Mouse (Mus musculus) lung, embryonic 16.5 days (tissue): ENCODE results near the gene Brd3. TPM values are rescaled to one million over a fixed set of nuclear protein-coding genes. Genes with fewer than 3 reads are reported as not detected.
A peak's percentile ranks its signal among the peaks of the same experiment; 100 is the strongest.

Experiments used
- ATAC-seq: fragments of 200-750 bp; cut with Nextera tagmentation; 2 replicates; pipeline ENCODE4 v1.8.0; 2017; ENCODE audit warnings: low read depth, mild to moderate bottlenecking, moderate library complexity
- H3K27ac ChIP-seq: fragments of 300-500 bp; sonication (generic); 2 replicates; pipeline ENCODE4 v1.5.1; 2014; ENCODE audit warnings: mild to moderate bottlenecking, control low read depth, low read length
- H3K27me3 ChIP-seq: fragments of 300-500 bp; sonication (generic); 2 replicates; pipeline ENCODE4 v1.6.1; 2014; ENCODE audit warnings: low read depth, low read length, mixed read lengths; ENCODE audit not compliant: control insufficient read depth, insufficient read depth
- H3K36me3 ChIP-seq: fragments of 300-500 bp; sonication (generic); 2 replicates; pipeline ENCODE4 v1.6.1; 2014; ENCODE audit warnings: low read length; ENCODE audit not compliant: control insufficient read depth, insufficient read depth
- H3K4me1 ChIP-seq: fragments of 300-500 bp; sonication (generic); replicated peaks from 2 replicates; pipeline ENCODE4 v1.6.1; 2014; ENCODE audit warnings: low read length, mixed read lengths; ENCODE audit not compliant: control insufficient read depth, insufficient read depth
- H3K4me2 ChIP-seq: fragments of 300-500 bp; sonication (generic); 2 replicates; pipeline ENCODE4 v1.6.1; 2014; ENCODE audit warnings: low read depth, low read length, control low read depth
- H3K4me3 ChIP-seq: fragments of 300-500 bp; sonication (generic); 2 replicates; pipeline ENCODE4 v1.5.1; 2014; ENCODE audit warnings: mild to moderate bottlenecking, low read length, control low read depth
- H3K9ac ChIP-seq: fragments of 300-500 bp; sonication (generic); 2 replicates; pipeline ENCODE4 v1.6.1; 2014; ENCODE audit warnings: low read length, control low read depth
- H3K9me3 ChIP-seq: fragments of 300-500 bp; sonication (generic); 2 replicates; pipeline ENCODE4 v1.6.1; 2016; ENCODE audit warnings: low read length; ENCODE audit not compliant: control insufficient read depth
- WGBS: fragments of 180-500 bp; shearing (Covaris S2); extraction: QIAGEN DNeasy Blood & Tissue Kit; methylation state at CpG from one replicate; pipeline ENCODE4 v1.1.7; 2014; 5-methylcytosine and 5-hydroxymethylcytosine counted together
- polyA plus RNA-seq: library from polyadenylated mRNA; unstranded; fragments of >200 nt; fragmentation: Nextera tagmentation; extraction: Ambion mirVana; gene quantifications from 2 replicates; pipeline ENCODE4 v1.2.1, GENCODE M21; 2015

Gene Brd3
- polyA plus RNA-seq, 1 experiment from 2014 or later: 99.0 TPM

DNA sequence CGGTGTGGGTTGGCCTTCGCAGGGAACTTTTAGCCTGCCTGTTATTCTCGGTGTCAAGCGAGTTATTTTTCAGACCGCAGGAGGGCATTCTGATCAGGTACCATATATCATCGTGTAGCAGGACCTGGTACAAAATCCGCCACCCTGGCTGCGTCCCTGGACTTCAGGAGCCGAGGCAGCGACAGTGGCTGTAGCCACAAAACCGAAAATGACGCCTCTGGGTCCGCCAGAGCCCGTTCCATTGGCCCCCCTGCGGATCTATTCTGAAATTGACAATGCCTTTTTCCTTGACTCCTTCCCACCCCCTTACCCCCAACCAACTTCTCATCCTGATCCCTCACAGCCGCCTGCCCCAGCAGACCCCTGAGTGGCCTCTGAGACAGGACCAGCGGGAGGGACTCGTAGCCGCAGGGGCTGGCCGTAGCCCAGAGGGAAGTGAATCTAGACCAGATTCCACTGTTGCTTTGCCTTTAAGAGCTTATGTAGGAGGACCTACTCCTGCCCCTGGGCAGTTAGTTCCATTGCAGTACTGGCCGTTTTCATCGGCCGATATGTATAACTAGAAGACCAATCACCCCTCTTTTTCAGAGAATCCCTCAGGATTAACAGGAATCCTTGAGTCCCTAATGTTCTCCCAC lies 11.0 kb downstream of the Brd3 start:
- Histone ChIP-seq H3K27ac (peak overlapping the region; percentile 57), H3K4me3 (peak overlapping the region; percentile 39), H3K9me3 (0 out of 2 replicates have a peak, but pooled peaks cover 4% of the 10 kb centered on the region), H3K27me3 (no peaks in the 10 kb centered on the region), H3K4me1 (no peaks in the 10 kb centered on the region), H3K4me2 (peak overlapping the region; percentile 54), H3K36me3 (no peaks in the 10 kb centered on the region), H3K9ac (peak overlapping the region; percentile 34)
- 49% methylated on average over 23 of the region's 23 CpGs for WGBS
- ATAC-seq: peak; percentile 78; the same call in 1 of the 2 replicates

DNA sequence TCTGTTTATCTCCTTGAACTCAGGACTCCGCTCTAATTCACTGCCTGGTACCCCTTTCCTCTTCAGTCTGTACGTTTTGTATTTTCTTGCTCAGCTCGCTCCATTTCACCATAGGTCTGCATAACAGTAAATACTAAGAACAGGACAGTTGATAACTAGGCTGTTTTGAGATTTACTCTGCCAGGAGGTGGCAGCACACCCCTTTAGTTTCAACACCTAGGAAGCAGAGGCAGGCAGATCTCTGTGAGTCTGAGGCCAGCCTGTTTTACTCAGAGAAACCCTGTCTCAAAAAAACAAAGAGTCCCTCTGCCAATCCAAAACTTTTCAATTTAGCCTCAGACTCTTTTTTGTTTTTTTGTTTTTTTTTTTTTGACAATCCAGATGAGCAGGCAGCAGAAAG lies 13.5 kb downstream of the Brd3 start:
- WGBS: 85% methylated on average over 3 of the region's 3 CpGs
- Histone ChIP-seq H3K4me2 (no peak overlapping the region), H3K4me3 (no peak overlapping the region), H3K36me3 (no peaks in the 10 kb centered on the region), H3K9me3 (0 out of 2 replicates have a peak, but pooled peaks cover 4% of the 10 kb centered on the region), H3K27ac (no peak overlapping the region), H3K27me3 (no peaks in the 10 kb centered on the region), H3K9ac (no peak overlapping the region), H3K4me1 (no peaks in the 10 kb centered on the region)
- no peak for ATAC-seq

- H3K4me3 ChIP-seq: no peak overlapping the region
- H3K36me3 ChIP-seq: no peaks in the 10 kb centered on the region
- no peaks in the 10 kb centered on the region for H3K27me3 ChIP-seq
- no peak overlapping the region for H3K9ac ChIP-seq
- H3K4me2 ChIP-seq: no peak overlapping the region
- no peaks in the 10 kb centered on the region for H3K9me3 ChIP-seq
- no peak overlapping the region for H3K27ac ChIP-seq
- ATAC-seq: no peak
- H3K4me1 ChIP-seq: no peaks in the 10 kb centered on the region
- 77% methylated on average over 2 of the region's 2 CpGs for WGBS
Measured at GRCm38 (mm10) chr2:27490939-27491338, 16.5 kb downstream of the Brd3 start.

- Histone ChIP-seq H3K36me3 (no peaks in the 10 kb centered on the region), H3K4me1 (no peaks in the 10 kb centered on the region), H3K27me3 (no peaks in the 10 kb centered on the region), H3K9me3 (no peaks in the 10 kb centered on the region), H3K9ac (no peak overlapping the region), H3K27ac (no peak overlapping the region), H3K4me3 (no peak overlapping the region), H3K4me2 (no peak overlapping the region)
- WGBS: 66% methylated on average over 1 of the region's 1 CpGs
- no peak for ATAC-seq
Measured at GRCm38 (mm10) chr2:27488362-27488761, 19.1 kb downstream of the Brd3 start.

DNA sequence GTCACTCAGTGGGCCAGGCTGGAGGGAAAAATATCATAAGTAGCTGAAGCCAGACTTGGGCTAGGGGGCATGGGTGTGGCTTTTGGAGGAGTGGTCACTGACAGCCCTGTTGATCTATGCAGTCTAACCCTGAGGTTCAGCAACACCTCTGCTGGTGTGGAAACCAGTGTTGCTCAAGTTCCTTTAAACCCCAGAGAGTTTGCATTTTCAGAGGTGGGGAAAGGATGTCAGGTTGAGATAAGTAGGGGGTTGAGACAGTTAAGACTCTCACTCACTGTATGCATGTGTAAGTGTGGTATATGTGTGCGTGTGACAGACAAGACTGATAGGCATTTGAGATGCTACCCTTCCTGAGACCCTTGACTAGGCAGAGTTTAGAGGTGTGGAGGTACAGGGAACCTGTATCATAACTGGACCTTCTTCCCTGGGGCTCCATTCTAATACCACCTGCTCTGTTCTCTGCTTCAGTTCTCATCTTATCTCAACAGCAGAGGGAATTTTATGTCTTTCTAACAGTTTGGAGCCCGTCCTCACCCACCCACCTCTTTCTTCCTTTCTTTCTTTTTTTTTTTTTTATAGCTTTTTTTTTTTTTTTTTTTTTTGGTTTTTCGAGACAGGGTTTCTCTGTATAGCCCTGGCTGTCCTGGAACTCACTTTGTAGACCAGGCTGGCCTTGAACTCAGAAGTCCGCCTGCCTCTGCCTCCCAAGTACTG lies 20.0 kb downstream of the Brd3 start:
- no peak overlapping the region for H3K4me2 ChIP-seq
- no peak overlapping the region for H3K9ac ChIP-seq
- no peak for ATAC-seq
- no peak overlapping the region for H3K27ac ChIP-seq
- H3K27me3 ChIP-seq: no peaks in the 10 kb centered on the region
- no peaks in the 10 kb centered on the region for H3K9me3 ChIP-seq
- no peak overlapping the region for H3K4me3 ChIP-seq
- H3K4me1 ChIP-seq: no peaks in the 10 kb centered on the region
- H3K36me3 ChIP-seq: no peaks in the 10 kb centered on the region
- 76% methylated on average over 3 of the region's 4 CpGs for WGBS

- WGBS: 66% methylated on average over 4 of the region's 4 CpGs
- no peaks in the 10 kb centered on the region for H3K4me1 ChIP-seq
Measured at GRCm38 (mm10) chr2:27486725-27487124, 20.7 kb downstream of the Brd3 start.

DNA sequence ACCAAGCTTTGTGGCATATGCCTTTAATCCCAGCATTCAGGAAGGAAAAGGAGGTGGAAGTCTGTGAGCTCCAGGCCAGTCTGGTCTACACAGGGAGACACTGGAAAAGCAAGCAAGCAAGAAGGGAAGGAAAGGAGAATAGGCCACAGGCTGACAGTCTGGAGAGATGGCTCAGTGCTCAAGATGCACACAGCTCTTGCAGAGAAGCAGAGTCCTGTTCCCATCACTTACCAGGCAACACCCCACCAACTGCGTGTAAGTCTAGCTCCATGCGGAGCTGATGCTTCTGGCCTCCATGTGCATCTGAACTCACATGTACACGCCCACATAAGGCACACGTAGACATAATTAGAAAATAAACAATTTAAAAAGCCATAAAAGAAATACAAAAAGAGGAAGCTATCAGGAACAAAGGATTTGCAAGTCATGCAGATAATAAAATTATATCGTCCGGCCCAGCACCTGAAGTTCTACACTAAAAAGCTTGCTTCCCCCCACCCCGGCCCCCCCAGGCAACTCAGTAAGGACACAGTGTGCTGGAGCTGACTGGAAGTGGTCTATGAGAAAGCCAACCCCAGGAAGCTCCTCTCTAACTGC lies 25.1 kb downstream of the Brd3 start:
- H3K9me3 ChIP-seq: no peaks in the 10 kb centered on the region
- no peaks in the 10 kb centered on the region for H3K27me3 ChIP-seq
- H3K4me3 ChIP-seq: no peak overlapping the region
- H3K36me3 ChIP-seq: no peaks in the 10 kb centered on the region
- ATAC-seq: no peak
- no peak overlapping the region for H3K4me2 ChIP-seq
- 64% methylated on average over 7 of the region's 7 CpGs for WGBS
- no peak overlapping the region for H3K27ac ChIP-seq
- H3K4me1 ChIP-seq: no peaks in the 10 kb centered on the region
- no peak overlapping the region; the same call in 1 of the 2 replicates for H3K9ac ChIP-seq

More at GRCm38 (mm10) chr2:27486725-27487124, 20.7 kb downstream of the Brd3 start:
- no peak for ATAC-seq
- Histone ChIP-seq H3K4me2 (no peak overlapping the region), H3K9ac (no peak overlapping the region), H3K9me3 (no peaks in the 10 kb centered on the region), H3K36me3 (no peaks in the 10 kb centered on the region), H3K4me3 (no peak overlapping the region), H3K27ac (no peak overlapping the region), H3K27me3 (no peaks in the 10 kb centered on the region)

GRCm38 (mm10) chr2:27480367-27480766 lies 27.1 kb downstream of the Brd3 start:
- no peak for ATAC-seq
- Histone ChIP-seq H3K9me3 (no peaks in the 10 kb centered on the region), H3K36me3 (no peaks in the 10 kb centered on the region), H3K27ac (no peak overlapping the region), H3K27me3 (no peaks in the 10 kb centered on the region), H3K4me2 (no peak overlapping the region), H3K4me1 (peaks cover 6% of the 10 kb centered on the region; the same call in 1 of the 2 replicates), H3K9ac (no peak overlapping the region), H3K4me3 (no peak overlapping the region)
- WGBS: 63% methylated on average over 4 of the region's 4 CpGs

DNA sequence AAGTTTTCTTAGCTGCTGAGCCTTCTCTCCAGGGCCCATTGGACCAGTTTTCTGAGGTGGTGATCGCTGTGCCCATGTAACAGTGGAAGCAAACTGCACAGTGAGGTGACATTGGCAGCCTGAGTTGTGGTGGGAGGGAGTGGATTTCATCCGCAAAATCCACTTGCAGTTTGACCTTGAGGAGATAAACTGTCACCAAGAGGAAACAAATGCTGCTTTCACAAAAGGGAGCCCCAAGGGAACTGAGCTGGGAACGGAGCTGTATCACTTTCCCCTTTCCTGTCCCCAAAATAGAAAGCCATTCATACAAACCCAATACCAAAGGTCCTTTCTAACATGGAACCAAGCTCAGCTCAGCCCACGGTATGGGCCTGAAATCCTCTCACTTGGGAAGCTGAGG lies 27.6 kb downstream of the Brd3 start:
- 59% methylated on average over 4 of the region's 4 CpGs for WGBS
- Histone ChIP-seq H3K9me3 (no peaks in the 10 kb centered on the region), H3K27ac (no peak overlapping the region), H3K9ac (no peak overlapping the region), H3K4me2 (no peak overlapping the region), H3K4me1 (peaks cover 6% of the 10 kb centered on the region; the same call in 1 of the 2 replicates), H3K27me3 (no peaks in the 10 kb centered on the region), H3K4me3 (no peak overlapping the region), H3K36me3 (no peaks in the 10 kb centered on the region)
- no peak for ATAC-seq
